Mouse (Mus musculus) v-Abl transformed pro-B cells (cell line): ENCODE results near the gene Foxn3.

Source experiments
- in situ Hi-C, 2 experiments: fragments of 400-800 bp; cut with MboI; formaldehyde crosslinking; loops; one replicate each; pipeline ENCODE4 v1.15.1; 2025; ENCODE audit not compliant: unreplicated experiment in 2 of 2

The Foxn3 gene

DNA sequence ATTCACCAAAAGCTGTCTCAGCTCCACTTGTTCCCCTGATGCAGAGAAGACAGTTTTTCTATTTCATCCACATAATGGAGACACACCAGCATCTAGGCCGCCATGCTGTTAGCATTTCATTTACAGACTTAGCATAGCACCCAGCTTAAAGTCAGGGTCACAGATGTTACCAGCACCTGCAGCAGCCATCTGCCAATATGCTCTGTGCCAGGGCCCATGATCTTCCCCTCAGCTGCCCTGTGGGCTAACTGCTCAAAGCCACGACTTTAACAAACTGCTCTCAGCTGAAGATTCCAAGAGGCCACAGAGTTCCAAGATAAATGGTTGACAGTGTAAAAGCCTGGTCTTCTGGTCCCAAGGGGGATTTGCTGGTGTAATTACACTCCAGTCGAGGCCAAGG, 252.1 kb downstream of the Foxn3 start:
- in situ Hi-C loops = loop anchor here in 1 of 2 experiments (5.0 to 10.0 kb wide), 3 partner anchors 194 to 523 kb away; partner anchors contain the start of gene Foxn3

DNA sequence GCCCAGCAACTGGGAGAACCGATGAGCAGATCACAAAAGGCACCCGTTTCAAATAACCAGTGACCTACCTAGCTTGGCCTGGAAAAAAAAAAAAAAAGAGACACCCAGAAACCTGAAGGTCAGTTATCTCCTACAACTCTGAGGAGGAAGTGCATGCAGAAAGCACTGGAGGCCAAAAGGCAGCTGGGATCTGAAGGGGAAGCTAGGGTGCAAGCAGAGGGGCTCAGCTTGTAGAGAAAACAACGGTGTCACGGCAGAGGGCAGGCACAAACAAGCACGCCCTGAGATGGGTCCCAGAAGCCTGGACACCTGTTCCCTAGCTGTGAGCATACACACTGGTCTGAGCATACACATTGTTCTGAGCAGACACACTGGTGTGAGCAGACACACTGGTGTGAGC, 253.4 kb downstream of the Foxn3 start:
- in situ Hi-C loops = loop anchor here in 1 of 2 experiments (5.0 to 10.0 kb wide), 3 partner anchors 193 to 525 kb away; partner anchors contain the start of gene Foxn3

DNA sequence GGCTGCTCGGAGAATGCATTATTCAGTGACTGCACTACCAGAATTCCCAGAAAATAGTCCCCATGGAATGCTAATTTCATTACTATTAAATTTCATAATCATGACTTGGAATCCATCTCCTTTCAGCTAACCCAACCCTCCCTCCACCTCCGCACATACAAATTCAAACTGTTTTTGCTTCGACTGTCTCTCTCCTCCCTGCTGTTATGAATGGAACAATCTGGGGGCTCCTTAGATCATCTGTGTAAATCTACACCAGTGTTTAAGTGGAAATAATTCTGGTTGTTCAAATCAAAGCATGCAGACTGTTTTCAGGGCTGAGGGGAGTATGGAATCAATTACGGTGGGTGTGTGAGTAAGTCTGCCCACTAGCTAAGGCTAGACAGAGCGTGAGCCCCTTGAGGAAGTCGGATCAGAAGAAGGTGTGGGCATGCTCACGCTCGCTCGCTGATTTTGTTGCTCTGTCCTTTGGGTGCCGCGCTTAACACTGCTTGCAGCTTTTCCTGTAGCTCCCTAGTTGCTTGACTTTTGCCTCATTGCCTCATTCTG, 254.8 kb downstream of the Foxn3 start:
- in situ Hi-C loops = no loop called here

DNA sequence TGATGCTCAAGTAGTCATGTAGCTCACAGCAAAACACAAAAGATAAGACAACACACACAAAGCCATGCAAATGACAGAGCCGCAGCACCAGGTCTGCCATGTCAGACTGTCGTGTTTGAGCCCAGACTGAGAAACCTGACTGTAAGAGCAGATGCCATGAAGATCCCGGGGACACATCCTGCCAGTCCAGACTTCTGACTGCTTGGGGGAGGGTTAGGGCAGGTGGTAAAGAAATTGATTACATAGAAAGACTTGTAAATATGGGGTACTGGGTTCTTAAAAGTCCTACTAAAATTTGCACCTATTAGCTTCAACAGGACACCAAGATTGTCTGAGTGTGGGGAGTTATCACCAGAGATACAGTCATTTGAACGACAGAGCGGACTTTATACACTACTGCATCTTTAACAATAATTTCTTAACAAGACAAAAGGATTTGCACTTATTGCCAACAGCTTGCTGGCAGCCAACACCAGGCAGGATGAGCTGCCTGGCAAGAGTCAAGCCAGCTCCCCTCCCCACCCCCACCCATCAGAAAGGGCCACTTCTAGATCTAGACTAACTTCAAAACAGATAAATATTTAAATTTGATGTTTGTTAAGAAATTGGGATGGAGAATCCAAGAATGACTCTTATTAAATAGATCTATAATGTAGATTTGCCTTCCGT, 256.7 kb downstream of the Foxn3 start:
- in situ Hi-C loops = no loop called here

DNA sequence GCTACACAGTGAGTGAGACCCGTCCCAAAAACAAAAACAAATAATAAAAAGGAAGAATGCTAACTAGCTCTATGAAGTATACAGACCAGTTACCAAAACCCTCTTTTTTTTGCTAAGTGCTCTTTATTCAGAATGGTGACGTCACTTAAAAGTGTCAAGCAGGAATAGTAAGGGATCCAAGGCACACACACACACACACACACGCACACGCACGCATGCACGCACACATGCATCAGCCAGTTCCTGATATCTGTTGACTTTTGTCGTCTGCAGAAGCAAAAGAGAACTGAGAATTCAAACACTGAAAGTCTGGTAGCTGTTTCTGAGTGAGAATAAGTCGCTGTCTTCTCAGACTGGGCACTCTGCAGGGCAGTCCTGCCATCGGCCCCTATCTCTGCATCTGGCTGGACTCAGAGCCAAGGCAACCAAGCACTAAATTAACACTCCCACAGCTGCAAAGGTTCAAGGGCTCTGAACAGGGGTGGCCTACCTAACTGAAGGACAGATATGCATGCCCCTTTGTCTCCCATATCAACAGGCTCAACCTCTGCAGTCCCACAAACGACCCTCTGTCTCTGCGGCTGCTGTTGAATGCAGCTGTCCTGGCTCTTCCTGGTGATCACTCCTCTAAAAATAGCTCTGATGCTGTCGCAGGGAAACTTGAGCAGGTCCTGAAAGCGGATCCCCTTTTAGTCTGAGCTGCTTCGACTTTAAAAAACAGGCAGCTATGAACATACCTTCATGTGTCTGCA, 257.4 kb downstream of the Foxn3 start:
- in situ Hi-C loops = no loop called here

DNA sequence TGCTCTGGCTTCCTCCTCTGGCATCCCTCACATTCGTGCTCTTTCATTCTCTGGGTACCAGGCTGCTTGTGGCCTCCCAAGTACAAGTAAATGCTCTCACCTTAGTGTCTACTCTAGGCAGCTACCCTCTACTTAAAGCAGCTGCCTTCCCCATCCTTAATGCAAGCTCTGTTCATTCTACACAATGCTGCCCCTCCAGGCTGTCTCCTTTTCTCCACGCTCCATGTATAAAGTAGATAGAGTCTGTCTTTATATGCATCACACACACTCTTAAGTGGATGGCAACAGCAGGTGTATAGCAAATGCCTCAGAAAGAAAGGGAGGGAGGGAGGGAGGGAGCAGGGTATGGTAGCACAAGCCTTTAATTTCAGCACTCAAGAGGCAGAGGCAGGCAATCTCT, 258.1 kb downstream of the Foxn3 start:
- in situ Hi-C loops = no loop called here

DNA sequence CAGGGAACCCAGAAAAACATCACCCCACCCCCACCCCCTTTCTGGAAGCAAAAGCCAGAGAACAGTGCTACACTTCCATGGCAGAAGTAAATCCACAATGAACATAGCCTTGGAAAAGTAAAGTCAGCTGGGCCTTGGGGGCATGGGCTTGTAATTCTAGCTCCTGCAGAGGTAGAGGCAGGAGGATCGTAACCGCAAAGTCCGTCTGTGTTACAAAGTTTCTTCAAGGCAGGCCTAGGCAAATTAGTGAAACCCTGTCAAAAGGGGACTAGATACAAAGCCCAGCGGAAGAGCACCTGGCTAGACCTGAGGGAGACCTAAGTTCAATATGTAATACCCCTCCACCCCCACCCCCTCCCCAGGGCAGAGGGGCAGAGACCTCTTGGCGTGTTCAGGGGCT, 259.3 kb downstream of the Foxn3 start:
- in situ Hi-C loops = no loop called here

DNA sequence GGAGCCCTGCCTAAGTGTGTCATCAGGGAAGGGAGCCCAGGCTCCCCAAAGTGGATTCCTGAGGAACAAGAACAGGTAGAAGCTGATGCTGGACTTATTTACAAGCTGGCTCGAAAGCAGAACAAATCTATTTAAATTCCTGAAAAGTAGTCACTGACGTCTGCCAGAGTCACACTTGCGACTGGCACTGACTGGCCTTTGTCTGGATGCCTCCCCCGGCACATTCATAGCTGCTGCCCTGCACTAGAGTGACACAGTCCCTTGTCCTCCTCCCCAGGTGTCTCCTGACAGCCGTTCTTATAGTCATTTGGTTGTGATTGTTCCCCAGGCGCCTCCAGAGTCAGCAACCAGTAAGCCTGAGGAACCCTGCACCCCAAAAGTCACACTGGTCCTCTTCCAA, 259.8 kb downstream of the Foxn3 start:
- in situ Hi-C loops = no loop called here

DNA sequence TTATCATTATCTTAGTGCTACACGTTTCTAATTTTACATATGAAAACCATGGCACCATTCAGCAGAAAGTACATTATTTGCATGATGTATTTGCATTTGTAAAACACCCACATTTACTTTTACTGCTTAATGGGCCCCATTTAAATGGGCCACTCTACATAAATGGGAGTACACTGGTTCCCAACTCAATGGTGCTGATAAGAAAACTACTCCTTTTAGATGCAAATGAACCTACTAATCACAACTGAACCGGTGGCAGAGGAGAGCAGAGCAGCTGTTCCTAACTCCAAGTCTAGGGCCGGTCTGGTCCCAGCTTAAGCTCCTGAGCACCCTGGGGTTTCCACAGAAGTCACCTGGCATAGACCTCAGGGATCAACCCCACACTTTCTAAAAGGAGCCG, 263.5 kb downstream of the Foxn3 start:
- in situ Hi-C loops = no loop called here

DNA sequence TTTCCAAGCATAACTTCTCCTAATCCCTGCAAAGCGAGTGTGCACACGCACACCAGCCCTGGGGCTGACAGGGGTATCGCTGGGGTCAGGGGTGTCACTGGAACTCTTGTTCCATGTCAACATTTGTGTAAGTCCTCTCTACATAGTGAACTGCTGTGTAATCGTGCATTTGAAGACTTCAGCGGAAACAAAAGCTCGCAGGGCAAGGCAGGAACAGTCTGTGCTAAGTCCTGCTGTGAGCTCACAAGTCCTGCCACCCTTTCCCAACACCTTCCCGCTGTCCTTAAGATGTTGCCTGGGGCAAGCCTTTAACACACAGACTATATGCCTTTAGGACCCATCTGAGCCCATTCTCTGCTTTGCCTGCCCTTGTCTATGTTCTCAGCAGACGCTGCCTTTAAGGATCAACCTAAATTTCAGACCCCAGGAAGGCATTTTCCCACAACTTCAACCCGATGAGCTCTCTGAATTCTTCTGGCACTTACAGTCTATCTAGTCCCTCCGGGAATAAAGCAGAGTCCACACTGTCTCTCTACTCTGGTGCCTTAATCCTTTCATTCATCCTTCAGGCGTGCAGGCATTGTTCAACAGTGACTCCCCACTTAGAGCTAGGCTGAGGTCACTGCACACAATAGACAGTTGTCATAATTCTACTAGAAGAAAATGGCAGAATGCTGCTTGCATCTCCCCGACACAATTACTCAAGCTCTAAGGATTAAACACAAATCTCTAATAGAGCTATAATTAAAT, 264.4 kb downstream of the Foxn3 start:
- in situ Hi-C loops = no loop called here

DNA sequence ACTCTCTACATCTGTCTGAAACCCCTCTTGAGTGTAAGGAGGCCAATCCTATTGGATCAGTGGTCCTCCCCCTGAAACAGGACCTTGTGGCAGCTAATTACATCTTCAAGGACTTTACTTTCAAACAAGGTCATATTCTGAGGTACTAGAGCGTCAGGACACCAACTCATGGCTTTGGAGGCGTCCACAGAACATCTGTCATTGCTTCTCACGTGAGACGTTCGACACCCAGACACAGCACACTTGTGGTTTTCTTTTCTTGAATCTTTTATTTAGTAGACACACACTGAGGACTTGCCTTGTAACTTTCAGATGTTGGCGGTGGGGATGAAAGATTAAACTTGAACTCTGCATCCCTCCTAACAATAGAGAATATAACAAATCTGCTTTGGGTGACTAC, 265.1 kb downstream of the Foxn3 start:
- in situ Hi-C loops = no loop called here

DNA sequence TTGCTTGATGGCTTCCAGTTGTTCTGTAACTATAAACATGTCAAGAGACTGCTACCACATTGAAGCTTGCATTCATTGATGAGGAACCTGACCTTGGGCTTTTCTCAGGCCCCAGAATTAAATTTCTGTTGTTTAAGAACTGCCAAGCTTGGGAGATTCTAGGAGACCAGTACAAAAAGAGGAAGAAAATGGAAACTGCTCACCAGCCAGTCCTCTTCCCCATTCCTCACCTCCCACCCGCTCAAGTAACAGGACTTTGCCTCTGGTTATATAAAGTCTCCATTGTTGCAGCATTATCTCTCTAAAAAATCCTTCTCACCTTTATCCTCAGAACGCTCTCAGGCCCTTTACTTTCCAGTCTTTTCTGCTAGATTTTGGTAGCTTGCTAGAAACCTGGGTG, 265.6 kb downstream of the Foxn3 start:
- in situ Hi-C loops = no loop called here

DNA sequence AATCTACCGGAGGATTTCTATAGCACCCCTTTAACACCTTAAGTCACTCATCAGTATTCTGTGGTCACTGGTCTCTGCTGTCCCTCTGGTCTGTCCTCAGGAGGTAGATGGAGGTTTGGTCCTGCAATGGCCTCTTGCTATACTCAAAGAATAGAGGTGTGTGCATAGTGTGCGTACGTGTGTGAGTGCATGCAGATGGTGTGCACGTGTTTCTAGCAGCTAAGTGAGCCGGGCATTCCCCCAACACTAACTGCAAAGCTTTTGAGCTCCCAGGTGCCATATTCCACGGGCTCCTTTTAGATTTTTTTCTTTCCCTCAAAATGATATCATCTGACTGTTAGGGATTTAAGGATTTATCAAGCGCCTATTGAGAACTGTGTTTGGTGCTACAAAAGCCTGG, 269.9 kb downstream of the Foxn3 start:
- in situ Hi-C loops = no loop called here

DNA sequence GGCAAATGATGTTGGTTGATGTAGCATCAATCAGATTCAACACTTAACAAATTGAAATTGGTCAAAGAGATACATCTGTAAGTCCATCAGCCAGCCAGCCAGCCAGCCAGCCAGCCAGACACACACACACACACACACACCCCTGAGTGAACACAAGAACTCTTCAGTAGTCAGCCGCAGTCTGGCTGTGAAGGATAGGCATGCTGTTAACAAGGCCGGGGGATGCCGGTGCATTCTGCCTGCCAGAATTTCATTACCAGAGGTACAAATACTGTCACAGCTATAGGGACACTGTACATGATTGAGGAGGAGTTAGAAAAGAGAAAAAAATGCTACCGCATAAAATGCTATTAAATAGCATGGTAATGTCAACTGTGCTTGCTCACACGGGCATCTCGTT, 271.2 kb downstream of the Foxn3 start:
- in situ Hi-C loops = no loop called here

DNA sequence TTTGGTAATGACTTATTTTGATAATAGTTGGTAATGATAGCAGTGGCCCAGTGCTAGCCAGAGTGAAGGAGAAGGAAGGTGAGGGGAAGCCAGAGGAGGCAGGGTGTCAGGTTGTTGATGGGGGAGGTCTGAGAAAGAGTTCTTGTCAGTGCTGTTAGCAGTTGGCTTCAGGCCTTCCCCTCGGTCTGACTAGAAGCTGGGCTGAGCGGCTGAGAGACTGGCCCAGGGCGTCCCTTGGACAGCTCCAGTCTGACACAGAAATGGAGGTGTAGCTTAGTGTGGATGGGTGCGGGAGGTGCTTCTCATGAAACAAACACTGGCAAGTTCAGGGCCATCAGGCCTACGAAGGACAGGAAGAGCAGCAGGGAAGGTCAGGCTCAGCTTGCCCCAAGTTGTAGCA, 276.3 kb downstream of the Foxn3 start:
- in situ Hi-C loops = no loop called here

DNA sequence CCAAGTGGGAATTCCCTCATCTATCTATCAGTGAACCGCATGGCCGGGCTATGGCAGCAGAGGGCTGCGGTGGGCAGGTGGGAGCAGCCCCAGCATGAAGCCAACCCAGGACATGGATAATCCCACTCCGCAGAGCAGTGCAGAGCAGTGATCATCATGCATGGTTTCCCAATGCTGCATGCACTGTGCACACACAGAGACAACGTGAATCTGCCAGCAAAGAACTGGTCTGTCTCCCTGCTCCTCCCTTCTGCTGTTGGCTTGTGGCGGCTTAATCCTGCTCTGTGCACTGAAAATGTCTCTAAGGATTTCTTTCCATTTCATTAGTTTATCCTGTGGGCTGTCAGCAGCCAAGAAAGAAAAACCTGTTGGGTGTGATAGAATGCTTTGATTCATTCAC, 276.7 kb downstream of the Foxn3 start:
- in situ Hi-C loops = no loop called here

DNA sequence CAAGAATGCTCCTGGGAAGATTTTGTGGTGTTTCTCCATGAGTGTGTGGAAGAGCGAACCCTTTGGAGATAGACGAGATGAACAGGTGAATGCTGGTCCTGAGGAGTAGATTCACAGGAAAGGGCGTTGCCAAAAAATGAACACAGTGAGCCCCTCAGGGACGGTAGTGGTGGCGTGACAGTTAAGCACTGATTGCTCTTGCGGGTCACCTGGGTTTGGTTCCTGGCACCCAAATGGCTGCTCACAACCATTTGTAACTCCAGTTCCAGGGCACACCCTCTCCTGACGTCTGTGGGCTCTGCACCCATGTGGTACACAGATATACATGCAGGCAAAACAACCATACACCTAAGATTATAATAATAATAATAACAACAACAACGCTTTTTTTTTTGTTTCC, 277.7 kb downstream of the Foxn3 start:
- in situ Hi-C loops = no loop called here

DNA sequence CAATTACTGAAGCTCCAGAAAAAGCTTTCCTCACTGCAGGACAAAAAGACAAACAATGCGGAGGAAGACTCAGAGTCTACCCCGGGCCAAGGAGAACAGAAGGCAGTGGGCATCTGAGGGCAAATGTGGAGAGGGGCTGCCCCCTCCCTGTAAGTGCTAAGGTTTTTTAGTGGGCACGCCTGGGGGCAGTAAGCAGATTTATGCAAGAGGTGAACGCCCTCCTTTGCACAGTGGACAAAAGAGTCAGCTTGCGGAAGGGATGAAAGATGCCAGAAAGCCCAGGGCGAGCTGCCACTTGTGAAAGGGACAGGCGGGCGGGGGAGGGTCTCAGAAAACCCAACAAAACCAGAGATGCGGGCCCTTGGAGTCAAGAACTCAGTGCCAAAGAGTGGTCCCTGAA, 278.2 kb downstream of the Foxn3 start:
- in situ Hi-C loops = no loop called here

DNA sequence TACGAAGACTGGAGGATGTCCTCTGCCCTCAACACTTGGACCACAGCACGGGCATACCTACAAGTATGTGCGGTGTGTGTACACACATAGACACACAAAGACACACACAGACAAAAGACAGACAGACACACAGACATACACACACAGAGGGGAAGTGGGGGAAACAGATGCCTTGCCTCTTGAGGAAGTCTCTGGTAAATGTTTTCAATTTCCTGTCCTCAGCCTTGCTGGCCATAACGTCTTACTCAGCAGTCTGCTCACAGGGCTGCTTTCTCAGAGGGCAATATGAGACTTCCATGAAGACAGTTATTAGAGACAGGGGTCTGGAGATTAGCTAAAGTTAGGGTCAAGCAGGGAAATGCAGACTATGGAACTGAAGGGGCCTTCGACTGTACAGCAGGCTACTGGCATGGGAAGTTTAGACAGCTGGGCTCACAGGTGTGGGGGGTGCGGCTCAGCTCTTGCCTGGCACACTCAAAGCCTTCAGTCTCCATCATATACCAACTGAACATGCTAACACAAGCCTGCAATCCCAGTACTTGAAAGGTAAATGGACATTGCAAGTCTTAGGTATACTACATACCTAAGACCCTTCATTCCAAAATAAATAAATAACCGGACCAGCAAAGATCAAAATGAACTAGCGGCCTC, 278.8 kb downstream of the Foxn3 start:
- in situ Hi-C loops = no loop called here

DNA sequence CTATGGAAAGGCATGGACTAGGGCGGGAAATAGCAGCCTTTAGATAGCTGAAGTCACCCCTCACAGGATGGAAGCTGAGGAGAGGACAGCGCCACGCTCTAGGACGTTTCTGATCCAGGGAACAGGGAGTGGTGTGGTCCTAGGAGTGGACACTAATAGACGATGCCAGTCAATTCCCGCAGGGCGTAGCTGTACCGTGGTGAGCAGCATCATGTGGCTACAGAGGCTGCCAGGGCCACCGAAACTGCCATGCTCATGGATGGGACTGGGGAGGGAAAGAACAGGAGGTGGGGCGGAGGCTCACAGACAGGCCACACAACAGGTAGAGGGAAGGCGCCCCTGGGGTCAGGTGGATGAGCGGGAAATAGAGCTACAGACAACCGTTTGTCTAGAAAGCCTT, 282.6 kb downstream of the Foxn3 start:
- in situ Hi-C loops = no loop called here

DNA sequence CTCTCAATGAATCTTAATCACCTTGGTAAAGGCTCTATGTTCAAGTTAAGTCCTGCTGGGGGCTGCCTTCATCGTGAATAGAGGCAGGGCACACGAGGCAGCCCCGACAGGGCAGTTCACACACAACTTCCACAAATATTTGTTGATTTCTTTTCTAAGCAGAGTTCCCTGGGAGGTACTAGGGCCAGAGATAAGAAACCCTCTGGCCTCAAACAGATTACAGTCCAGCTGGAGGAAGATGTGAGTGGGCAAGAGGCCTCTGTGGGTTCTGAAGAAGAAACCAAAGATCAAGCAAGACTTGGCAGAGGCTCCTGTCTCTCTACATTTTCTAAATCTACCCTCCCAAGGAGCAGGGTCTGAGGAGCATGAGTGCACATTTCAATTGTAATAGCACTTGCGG, 283.1 kb downstream of the Foxn3 start:
- in situ Hi-C loops = no loop called here
